Mouse (Mus musculus): ENCODE measurements around the gene Mrpl28.
"Not testable (repeated sequence)": the region's sequence is repeated elsewhere in the genome, so short reads cannot be mapped to it uniquely, and the experiment has no call there.

The Mrpl28 gene

DNA sequence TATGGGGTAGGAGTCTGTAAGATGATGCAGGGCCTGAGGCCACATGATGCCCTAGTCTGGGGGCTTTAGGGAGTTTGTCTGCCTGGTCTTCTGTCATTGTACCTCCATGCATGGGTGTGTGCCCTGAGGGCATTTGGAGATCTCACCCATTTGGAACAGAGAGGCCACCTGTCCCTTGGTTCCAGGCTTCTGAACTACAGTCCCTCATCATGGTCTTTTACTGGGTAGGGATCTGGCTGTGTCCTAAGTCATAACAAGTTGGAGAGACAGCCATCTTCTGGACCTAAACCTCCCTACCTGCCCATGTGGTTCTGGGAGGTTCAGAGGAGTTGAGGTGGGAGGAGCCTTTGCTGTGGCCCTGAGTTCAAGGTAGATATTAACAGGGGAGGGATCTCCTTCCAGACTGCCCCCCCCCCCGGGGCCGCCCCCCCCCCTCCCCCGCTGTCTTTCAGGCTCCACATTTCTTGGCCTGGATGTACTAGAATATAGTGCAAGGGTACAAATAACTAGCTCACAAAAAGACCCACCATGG, 7.3 kb upstream of the Mrpl28 start:
- no peak for DNase-seq (ENCODE audit: low spot score)

DNA sequence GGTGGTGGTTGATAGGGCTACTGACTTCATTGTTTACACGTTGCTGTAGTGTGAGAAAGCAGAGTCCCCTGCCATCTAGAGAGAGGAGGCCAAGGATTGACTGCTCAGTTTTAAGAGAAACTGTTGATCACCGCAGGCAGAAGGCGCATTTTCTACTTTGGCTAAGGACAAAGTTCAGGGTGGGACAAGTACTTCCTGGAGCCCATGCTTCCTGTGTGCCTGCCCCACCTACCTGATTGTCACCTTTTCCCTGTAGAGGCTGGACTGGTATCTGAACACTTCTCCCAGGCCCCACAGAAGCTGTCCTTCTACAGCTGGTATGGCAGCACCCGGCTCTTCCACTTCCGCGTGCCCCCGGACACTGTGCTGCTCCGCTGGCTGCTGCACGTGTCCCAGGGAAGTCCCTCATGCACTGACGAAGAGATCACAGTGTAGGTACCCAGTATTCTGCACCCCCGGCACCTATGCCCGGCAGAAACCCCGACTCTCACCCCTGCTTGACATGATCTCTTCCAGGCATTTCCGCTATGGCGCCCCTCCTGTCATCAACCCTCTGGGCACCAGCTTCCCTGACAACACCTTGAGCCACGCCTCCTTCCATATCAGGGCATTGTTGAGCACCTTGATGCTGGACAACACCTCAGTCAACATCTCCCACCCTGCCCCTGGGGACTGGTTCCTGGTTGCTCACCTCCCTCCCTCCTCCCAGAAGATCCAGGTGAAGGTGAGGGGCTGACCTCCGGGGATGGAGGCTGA, 6.6 kb upstream of the Mrpl28 start:
- DNase-seq (ENCODE audit: low spot score): no peak

DNA sequence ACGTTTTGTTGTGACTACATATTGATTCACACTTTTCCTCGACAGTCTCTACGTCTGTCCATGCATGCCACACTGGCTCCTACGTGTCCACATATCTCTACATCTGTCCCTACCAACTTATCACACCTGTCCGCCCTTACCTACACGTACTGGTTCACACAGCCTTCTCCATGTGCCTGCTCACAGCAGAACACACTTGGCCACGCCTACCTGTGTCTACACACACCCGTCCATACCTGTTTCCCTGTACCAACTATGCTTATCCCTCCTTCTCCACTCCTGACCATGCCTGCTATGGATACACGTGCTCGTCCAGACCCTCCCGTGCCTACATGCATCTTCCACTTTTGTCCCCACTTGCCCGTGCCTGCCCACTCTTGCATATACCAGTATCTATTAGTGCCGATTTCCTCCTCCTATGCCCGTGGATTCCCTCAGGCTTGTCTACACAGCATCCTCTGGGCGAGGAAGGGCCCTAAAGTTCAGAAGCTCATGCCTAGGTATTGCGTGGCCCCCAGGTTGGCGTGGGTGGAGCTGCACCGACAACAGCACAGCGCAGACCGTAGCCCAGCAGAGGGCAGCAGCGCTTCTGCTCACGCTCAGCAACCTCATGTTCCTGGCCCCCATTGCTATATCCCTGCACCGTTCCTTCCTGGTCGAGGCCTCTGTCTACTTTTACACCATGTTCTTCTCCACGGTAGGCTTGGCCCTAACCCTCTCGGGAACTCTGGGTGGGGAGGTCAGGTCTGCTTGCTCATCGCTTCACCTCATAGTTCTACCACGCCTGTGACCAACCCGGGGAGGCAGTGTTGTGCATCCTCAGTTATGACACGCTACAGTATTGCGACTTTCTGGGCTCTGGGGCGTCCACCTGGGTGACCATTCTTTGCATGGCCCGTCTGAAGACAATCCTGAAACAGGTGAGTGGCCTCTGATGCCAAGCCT, 3.3 kb upstream of the Mrpl28 start:
- DNase-seq (ENCODE audit: low spot score): peak; percentile 85

DNA sequence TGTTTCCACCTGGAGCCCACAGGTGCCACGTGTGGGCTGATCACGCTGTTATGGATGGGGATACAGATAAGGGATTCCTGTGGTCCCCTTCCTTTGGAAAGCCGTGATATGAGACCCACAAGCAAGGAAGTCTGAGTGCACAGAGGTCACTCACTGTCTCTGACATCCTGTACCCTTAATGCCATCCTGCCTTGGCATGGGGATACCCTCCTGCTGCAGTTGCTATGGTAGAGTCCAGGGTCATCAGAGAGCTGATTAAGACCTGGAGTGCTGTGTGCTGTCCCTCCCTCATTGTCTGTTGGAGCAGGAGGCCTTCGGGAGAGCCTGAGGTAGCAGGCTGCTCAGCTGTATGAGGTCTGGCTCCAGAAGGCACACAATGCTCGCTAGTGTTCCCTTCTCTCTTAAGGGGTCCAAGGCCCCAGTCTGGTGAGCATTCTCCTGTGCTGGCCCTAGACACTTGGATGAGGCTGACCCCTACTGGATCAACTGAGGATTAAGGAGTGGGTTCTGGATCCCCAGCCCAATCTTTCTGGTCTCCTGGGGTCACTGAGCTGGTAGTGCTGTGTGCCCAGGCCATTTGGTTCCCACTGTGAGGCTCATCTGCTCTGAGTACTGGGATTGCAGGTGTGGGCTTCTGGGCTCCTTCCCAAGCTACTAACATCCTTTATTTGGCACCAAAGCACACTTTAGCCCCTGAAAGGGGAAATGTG, 714 bp upstream of the Mrpl28 start:
- no peak for DNase-seq (ENCODE audit: low spot score)

DNA sequence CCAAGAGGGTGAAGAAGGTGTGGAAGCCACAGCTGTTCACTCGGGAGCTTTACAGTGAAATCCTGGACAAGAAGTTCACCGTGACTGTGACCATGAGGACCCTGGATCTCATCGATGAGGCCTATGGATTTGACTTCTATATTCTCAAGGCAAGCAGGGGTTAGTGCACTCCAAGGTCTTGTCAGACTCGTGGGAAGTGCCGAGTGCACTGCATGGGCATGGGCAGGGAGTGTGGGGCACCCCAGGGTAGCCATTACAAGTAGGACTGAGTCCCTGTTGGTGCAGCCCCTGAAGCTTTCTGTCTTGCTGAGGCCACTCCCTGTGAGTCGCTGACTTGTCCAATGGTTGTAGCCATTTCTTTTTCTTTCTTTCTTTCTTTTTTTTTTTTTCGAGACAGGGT, 1.3 kb downstream of the Mrpl28 start:
- no peak for DNase-seq (ENCODE audit: low spot score)

DNA sequence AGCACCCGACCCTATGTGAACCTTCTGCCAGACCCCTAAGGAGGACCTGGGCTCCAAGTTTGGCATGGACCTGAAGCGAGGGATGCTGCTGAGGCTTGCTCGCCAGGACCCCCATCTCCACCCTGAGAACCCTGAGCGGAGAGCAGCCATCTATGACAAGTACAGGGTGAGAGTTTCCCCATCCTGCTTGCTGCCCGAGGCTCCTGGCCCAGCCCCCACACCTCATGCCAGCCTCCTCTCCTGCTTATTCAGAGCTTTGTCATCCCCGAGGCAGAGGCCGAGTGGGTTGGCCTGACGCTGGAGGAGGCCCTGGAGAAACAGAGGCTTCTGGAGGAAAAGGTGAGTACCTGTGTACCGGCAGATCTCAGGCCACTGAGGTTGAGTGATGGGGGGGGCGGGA, 1.9 kb downstream of the Mrpl28 start:
- no peak for DNase-seq (ENCODE audit: low spot score)

DNA sequence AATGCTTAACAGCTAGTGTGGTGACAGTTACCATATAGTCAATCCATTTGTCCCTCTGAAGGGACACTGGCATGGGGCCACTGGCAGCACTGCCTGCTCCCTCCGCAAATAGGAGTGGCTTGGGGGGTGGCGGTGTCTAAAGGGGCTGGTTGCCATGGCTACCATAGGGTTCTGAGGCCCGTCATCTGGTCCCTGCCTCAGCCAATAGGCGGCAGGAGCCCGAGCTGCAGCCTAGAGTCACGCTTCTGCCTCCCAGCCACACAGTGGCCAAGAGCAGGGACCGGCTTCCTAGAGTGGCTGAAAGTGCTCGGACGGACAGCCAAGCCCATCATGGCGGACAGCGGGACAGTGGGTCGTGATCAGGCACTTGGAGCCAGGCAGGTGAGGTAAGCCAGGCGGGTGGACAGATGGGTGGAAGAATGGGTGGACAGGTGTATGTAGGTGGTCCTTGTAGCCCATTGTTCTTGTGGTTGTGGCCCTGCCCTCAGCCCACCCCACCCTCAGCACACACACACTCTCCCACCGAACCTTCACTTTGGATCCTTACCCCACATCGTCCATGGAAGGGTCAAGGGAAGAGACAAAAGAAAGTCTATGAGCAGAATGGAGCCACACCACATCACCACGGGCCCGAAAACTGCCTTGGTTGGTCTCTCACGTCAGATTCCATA, 7.9 kb downstream of the Mrpl28 start:
- DNase-seq (ENCODE audit: low spot score): no peak

DNA sequence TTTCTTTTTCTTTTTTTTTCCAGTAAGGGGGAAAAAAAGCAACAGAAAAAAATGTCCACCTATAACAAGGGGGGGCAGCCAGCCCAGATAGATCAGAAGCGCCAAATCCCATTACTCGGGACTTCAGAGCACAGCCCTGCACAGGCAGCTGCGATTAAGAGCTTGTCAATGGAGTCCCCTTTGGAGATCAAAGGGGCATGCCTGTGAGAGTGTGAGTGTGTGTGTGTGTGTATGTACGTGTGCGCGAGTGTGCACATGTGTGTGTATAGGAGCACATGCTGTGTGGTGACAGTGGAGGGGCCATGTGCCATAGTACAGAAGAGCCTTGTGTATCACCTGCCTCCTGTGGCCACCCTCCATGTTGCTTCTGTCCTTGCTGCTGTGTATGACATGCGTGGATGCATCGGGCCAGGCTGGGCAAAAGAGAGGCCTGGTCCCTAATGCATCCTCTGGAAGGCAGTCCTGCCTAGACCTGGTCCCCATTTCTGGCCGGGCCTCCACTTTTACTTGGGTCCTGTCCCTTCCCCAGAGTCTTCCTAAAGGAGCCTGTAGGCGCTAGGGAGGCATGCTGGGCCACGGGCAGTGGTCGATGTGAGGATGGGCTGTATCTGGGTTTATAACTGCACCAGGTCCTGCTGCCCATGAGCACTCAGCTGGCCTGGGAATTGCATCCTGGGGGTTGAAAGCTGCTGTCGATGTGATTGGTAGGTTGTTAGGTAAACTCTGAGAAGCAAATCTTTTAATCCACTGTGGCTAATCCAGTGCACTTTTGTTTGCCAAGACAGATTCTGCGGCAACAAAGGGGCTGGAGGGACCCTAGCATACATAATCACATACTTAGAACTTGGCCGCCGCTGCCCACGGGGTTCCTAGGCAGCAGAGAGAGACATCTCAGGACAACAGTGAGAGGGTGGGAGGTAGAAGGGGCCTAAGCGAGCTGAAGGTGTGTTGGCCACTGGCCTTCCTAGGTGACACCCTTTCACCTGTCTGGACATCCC, 8.9 kb downstream of the Mrpl28 start:
- DNase-seq (ENCODE audit: low spot score): peak; percentile 12

DNA sequence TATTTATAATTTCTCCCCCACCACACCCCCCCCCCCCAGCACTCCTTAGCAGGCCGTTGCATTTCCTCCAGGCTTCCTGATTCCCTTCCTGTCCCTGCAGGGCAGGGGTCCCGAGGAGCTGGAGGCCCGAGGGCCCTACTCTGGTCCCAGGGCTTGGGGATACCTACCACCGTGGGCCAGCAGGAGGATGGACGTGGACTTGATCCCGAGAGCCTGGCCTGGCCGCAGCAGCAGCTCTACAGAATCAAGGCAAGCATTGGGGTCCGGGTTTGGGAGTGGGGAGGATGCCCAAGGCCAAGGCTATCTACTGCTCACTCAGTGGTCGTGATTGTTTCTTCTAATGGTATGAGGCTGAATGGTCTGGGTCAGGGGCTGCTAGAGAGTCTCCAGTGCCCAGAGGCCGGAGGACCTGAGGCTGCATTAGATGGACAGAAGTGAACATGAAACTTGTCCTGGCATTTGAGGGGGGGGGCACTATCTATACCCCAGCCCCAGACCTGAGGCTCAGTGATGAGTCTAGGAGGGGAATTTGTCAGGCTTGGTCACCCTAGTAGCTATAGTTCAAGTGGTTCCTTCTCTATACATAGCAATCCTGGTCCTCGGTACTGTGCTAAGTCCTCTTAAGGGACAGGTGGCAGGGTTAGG, 13.9 kb downstream of the Mrpl28 start:
- no peak for DNase-seq (ENCODE audit: low spot score)

DNA sequence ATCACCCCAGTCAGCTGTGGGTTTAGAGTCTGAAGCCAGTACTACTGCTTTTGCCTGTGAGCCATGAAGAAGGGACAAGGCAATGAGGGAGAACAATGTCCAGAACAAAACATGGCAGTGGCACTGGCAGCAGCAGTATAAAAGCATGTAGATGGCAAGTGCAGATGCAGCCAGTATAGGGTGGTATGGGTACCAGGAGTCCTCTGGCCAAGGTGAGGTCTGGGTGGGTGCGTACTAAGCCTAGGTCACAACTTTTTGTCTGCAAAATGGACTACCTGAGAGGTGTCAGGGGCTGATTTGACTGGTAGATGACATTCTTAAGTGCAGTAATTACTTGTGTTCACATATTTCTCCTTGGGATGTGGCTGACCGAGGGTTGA, 14.4 kb downstream of the Mrpl28 start:
- DNase-seq (ENCODE audit: low spot score): no peak

DNA sequence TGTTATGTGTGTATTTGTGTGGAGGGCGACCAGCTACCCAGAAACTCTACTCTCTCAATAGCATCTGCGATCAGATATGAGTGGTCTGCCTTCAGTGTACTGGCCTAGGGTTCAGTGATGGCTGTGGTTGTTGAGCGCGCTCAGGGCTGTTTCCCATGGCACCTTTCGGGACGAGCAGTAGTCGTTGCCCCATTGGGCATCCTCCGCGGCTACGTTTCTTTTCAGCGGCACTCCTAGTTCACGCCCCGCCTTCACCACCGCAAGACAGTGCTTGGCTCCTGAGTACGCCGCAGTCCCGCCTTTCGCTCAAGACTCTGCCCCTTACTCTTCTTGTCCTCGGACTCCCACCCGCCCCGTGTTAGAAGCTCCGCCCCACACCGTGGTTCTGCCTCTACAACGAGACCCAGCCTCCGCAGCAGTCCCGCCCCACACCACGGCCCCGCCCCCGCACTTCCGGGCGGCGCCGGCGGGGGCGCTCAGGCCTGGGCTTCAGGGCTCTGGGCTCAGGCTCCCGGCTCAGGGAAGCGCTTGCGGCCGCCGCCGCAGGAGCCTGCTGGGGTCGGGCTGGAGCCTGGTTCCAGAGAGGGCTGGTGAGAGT, 15.0 kb downstream of the Mrpl28 start, which contains the start of gene Axin1:
Gene Axin1, plus strand, starts transcription at position 450 of the 598 bp plus-strand sequence.
- peak; percentile 98 for DNase-seq (ENCODE audit: low spot score)

DNA sequence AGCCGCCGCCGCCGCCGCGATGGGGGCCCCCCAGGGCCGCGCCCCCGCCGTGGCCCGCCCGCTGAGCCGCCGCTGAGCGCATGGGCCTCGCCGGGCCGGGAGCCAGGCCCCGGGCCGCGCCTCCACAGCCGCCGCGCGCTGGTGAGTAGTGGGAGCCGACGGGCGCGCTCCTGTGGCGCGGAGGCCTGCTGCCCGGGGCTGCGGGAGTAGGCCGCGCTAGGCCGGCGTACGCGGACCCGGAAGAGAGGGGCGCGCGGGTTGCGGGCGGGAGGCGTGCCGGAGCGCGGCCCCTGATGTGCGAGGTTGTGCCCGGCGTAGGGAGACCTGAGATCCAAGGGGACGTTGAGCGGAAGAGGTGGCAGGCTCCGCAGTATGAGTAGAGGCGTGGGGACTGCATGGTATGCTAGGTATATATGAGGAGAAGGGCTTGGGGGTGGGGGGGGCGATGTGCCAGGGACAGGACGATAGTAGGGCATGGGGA, 15.6 kb downstream of the Mrpl28 start:
- DNase-seq (ENCODE audit: low spot score): peak; percentile 55

DNA sequence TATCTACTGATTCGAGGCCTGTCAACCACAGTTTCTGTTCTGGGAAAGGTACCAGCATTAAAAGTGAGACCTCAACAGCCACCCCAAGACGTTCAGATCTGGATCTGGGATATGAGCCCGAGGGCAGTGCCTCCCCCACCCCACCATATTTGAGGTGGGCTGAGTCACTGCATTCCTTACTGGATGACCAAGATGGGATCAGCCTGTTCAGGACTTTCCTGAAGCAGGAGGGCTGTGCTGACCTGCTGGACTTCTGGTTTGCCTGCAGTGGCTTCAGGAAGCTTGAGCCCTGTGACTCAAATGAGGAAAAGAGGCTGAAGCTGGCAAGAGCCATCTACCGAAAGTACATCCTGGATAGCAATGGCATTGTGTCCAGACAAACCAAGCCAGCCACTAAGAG, 19.5 kb downstream of the Mrpl28 start:
- DNase-seq (ENCODE audit: low spot score): no peak

DNA sequence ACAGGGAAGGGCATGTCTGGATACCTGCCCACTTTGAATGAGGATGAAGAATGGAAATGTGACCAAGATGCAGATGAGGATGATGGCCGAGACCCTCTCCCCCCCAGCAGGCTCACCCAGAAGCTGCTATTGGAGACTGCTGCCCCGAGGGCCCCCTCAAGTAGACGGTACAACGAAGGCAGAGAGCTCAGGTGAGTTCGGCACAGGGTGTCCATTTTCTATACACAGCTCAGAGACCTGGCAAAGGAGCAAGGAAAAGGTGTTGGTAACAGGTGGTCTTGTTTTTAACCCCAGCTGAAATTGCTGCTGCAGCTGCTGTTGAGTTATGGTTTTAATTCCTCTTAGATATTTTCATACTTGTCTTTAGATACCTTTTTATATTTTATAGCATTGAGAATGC, 20.1 kb downstream of the Mrpl28 start:
- DNase-seq (ENCODE audit: low spot score): no peak

DNA sequence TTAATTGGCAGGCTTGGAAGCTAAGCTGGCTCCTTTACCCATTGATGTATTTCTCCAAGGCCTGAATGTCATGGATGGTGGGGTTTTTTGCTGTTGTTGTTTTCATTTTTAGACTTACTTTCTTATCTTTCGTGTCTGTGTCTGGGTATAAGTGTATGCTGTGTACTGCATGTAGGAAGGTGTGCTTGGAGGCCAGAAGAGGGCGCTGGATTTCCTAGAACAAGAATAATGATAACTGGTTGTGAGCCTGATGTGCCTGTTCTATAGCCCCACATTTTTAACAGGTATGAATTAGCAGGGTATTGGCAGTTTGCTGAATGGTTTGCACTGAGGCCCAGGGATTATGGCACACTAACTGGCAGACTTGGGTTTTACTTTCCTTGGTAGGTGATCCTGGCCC, 25.8 kb downstream of the Mrpl28 start:
- no peak for DNase-seq (ENCODE audit: low spot score)

DNA sequence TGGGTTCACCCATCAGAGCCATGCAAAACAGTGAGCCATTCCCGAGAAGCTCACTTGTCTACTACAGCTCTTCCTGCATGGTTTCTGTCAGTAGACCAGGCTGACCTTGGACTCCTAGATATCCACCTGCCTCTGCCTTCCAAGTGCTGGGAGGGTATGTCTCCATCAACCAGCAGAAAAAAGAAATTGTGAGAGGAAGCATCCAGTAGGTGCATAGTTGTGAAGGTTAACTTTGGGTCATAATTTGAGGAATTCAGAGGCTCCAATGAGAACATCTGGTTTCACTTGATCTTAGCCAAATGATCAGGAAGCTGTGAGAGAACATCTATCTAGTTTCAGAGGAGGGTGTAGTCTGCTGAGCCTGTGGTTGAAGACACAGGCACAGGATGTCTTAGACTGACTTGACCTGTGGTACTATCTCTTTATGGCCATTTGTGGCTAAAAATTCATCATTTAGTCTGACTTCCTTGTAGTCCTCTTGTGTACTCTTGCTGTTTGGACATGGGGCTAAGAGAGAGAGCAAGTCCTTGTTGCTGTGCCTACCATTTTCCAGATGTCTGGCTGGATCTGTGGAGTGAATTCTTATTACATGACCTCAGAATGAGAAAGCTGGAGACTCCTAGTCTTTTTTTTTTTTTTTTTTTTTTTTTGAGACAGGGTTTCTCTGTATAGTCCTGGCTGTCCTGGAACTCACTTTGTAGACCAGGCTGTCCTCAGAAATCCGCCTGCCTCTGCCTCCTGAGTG, 28.8 kb downstream of the Mrpl28 start:
- no peak for DNase-seq (ENCODE audit: low spot score)

DNA sequence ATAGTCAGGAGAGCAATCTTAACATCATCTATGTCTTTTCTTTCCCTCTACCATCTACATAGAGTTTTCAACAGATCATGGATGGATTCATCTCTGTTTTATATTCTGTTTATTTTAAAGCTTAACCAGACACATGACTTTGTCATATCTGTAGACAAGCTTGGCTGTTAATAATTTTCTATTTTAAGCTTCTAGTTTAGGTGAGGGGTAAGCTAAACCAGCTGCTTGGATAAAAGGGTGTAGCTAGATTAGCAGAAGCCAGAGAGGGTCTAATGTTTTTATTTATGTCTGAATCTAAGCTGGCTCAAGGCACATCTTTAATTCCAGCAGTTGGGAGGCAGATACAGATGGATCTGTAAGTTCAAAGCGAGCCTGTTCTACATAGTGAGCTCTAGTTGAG, 39.4 kb downstream of the Mrpl28 start:
- DNase-seq (ENCODE audit: low spot score): no peak

DNA sequence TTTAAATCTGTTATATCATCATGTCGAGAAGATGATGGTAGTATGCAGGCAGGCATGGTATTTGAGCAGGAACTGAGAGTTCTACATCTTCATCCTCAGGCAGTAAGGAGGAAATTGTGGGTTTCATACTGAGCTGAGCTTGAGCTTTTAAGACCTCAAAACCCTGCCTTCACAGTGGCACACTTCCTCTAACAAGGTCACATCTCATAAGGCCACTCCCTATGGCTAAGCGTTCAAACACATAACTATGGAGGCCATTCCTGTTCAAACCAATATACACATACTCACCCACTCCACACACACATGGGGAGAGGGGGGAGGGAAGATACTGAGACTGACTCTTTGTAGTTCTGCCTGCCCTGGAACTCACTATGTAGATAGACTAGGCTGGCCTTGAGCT, 44.7 kb downstream of the Mrpl28 start:
- no peak for DNase-seq (ENCODE audit: low spot score)

DNA sequence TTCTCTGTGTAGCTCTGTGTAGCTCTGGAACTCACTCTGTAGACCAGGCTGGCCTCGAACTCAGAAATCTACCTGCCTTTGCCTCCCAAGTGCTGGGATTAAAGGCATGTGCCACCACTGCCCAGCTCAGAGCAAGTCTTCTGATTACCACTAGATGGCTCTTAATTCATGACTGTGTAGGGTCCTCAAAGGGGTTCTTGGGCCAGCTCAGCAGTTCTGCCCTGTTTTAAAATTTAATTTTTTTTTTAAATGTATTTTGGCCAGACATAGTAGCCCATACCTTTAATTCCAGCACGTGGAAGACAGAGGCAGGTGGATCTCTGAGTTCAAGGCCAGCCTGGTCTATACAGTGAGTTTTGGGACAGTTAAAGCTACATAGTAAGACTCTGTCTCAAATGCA, 51.9 kb downstream of the Mrpl28 start:
- DNase-seq (ENCODE audit: low spot score): not testable (repeated sequence)

Data from embryo, embryonic 10 days (tissue).